Mouse (Mus musculus) urinary bladder, postnatal 14 days (tissue): Measurements from ENCODE around the gene Pvalb.

Experiments used
- DNase-seq: peaks from one replicate; pipeline ENCODE4 v3.0.0; 2021; ENCODE audit warnings: low spot score

Pvalb gene

DNA sequence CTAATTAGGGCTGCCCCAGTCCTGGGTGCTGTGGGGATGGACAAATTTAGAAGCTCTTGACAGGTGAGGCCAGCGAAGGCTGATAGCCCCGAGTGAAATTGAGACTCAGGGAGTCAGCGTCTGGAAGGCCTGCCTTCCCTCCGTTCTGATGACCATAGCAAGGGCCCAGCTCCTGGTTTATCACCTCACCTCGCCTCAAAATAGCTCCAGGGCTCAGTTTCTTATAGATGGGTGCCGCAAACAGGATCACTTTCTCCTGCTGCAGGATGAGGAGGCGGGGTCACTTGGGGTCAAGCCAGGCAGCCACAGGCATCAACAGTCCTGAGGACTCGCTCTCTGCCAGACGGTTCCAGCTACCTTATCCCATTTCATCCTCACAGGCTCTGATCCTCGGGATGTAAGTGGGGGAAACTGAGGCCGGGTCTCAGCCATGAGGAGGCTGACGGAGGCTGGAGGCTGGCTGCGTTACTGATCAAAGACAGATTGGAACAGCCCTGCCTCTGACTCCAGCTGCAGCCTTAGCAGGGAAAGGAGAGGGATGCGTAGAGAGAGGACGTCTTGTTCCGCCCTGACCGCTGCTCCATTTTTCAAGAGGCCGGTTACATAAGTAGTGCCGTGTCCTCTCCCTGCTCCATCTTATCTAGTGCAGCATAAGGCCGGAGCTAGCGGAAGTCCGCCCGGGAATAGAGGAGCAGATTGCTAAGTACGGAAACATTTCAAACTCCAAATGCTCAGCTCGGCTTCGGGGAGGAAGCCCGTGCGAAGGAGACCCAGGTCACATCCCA, 10.9 kb downstream of the Pvalb start:
- DNase-seq, result no peak

DNA sequence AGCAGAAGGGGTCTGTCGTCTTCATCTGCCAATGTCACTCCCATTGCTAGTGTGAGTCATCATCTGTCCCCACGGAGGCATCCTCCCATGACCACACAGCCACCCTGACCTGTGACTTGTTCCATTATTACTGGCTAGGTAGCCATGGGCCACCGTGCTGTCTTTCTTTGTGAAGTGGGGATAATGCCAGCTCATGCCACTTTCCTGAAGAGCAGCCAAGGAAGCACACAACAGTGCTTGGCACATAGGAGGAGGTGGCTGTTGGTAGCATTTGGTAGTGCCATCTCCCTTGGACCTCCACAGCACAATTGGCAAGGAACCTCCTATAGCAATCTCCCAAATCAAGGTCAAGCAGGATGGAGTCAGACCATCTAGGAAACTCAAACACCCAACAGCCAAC, 11.9 kb downstream of the Pvalb start:
- DNase-seq, result no peak

DNA sequence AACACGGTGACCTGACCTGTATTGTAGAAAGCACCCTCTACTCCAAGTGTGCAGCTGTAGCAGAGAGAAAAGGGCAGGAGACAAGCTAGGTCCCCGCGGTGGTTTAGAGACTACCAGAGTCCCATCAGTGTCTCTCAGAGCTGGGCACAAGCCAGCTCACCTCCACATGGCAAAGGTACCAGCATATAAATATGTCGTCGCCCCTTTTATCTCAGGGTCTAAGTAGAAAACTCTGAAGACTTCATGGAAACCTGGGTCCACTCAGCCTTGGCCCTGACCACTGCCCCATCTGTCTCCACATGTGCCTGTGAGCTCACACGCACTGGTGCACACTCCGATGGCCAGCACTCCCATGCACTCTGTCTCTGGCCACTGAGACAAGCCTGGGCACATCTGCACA, 16.6 kb downstream of the Pvalb start:
- DNase-seq, result no peak

GRCm38 (mm10) chr15:78188546-78188945, 17.7 kb downstream of the Pvalb start:
- no peak for DNase-seq

DNA sequence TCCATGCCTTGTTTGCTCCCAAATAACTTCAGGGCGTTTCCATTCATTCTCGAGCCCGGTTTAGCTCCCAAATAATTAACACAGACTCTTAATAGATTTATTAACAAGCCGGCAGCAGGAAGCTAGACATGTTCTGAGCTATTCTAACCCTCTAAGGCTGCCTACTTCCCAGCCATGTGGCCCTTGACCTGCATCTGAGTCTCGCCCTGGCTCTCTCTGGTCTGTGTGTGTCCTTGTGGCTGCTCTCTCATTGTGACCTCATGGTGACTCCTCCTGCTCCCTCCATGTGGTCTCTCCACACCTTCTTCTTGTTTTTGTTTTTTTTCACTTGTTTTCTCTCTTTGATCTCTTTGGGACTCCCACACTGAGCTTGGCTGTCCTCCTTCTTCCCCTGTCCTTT, 19.3 kb downstream of the Pvalb start:
- no peak for DNase-seq

- no peak for DNase-seq
Observed at GRCm38 (mm10) chr15:78185609-78186008, 20.6 kb downstream of the Pvalb start.

DNA sequence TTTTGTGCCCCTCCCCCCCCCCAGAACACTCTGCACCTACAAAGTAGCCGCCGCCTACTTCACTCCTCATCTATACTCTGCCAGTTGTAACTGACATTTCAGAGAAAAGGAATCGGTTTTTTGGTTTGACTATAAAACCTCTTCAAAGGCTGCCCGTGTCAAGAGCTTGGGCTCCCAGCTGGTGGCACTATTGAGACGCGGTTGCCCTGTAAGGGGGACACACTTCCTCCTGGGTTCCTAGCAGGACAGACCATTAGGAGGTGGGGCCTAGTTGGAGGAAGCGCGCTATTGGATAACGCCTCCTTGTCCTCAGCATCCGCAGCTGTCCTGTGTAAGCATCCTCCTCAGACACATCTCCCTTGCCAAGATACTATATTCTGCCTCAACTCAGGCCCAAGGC, 21.3 kb downstream of the Pvalb start:
- DNase-seq, result peak; percentile 8

GRCm38 (mm10) chr15:78181701-78182405, 24.3 kb downstream of the Pvalb start:
- no peak for DNase-seq

DNA sequence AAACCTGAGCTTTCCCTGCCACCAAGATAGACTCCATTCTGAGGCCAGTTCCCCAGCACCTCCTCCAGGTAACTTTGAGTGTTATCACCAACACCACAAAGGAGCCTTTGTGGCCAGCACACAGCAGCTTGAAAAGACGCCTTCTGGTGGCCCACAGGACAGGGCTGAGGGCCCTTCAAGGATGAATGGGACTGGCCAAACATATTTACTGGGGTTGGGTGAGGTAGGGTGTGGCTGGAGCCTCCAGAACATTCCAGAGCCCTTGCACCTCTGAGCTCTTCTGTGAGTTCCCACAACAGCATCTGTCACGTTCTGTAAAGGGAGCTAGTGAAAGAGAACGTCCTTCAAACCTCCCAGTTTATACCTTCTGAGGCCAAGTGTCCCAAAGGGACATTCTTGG, 26.4 kb downstream of the Pvalb start:
- DNase-seq, result no peak

- peak; percentile 74 for DNase-seq
Observed at GRCm38 (mm10) chr15:78178397-78178796, 27.8 kb downstream of the Pvalb start.

- no peak for DNase-seq
Observed at GRCm38 (mm10) chr15:78177257-78177656, 28.9 kb downstream of the Pvalb start.

DNA sequence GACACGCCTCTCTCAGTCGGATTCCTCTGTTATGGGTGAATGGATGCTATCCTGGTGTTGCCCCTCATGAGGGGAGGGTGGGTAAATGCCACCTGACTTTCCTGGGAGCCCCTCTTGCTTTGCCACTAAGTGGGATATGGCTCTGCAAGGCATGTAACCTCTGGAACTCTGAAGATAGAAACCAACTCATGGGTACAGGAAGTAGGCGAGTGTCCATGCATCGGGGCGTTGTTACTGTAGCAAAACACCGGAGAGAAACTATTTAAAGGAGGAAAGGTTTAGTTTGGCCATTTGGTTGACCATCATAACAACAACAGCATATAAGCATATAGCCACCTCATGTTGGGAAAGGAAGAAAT, 31.3 kb downstream of the Pvalb start:
- no peak for DNase-seq

GRCm38 (mm10) chr15:78173972-78174886, 32.0 kb downstream of the Pvalb start, which contains the start of gene Ift27:
TSS of gene Ift27 (minus strand) at chr15:78174107.
- DNase-seq, result peak; percentile 98

GRCm38 (mm10) chr15:78172899-78173817, 33.0 kb downstream of the Pvalb start:
- peak; percentile 8 for DNase-seq

DNA sequence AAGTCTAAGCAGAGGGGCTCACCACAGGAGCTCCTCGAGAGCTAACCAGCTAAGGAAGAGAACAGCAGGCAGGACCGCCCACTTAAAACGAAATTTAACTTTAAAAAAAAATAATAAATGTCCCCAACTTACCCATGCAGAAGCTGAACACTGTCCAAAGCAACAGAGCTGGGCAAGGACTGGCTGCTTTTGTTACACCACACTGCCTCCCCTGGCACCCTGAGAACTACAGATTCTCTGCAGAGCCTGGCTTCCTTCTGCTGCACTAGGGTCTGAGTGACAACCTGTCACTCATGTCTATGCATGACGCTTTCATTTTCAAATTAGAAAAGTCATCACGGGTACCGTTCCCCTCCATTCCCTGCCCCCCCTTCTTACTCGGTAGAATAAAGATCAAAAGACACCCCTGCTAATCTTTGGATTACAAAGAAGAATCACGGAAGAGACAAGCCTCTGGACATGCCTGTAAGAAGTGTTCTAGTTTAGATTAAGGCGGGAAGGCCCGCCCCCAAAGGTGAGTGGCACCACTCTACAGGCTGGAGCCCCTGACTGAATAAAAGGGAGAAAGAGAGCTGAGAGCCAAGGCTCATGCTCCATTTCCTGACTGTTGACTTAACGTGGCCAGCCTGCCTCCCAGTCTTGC, 33.8 kb downstream of the Pvalb start:
- no peak for DNase-seq

- no peak for DNase-seq
Observed at GRCm38 (mm10) chr15:78171651-78172050, 34.5 kb downstream of the Pvalb start.

DNA sequence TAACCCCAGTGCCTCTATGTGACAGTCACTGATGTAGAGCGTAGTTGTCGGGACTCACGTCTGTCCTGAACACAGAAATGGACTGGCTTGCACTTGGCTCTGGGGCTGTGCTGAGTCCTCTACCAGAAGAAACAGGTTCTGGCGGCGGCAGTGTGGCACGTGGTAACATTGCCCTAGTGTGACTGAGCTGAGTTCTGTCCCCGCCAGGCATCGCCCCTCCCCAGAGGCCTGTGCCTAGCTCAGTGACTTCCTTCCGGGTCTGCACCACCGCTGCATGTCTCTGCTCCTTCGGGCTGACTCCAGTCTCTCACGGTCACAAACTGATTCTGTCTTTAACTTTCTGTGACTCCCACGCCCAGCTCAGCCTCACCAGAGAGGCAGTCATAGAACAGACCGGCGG, 35.5 kb downstream of the Pvalb start:
- no peak for DNase-seq

DNA sequence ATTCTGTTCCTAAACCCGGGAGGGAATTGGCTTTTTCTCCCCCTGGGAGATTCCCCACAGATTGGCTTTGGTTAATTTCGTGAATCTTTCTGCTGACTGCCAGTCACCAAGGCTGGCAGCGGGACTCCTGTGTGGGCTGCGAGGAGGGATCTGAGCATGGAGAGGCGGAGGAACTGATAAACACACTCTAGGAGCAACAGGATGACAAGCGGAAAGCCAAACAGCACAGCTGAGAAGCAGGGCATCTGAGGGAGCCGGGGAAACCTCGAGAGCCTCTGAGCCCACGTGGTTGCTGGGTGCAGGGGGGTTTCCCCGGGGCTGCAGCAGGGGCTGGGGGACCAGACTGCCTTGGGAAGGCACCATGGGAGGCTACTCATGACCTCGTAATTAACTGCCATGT, 36.6 kb downstream of the Pvalb start:
- DNase-seq, result no peak

DNA sequence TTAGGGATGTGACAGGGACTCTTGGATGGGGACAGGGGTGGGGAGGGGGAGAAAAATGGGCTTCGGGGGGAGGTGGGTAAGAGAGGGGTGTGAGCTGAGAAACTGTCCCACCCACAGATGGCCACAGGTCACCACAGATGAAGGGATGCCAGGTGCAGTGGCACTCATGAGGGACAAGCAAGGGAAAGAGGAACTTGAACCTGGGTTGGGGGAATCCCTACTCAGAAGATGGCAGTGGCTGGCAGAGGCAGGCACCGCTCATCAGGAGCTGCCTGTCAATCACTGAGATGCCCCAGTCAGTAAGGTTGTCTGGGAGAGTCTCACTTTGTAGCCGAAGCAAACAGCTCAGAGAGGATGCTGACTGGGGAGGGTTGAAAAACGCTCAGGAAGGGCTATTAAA, 40.9 kb downstream of the Pvalb start:
- no peak for DNase-seq

DNA sequence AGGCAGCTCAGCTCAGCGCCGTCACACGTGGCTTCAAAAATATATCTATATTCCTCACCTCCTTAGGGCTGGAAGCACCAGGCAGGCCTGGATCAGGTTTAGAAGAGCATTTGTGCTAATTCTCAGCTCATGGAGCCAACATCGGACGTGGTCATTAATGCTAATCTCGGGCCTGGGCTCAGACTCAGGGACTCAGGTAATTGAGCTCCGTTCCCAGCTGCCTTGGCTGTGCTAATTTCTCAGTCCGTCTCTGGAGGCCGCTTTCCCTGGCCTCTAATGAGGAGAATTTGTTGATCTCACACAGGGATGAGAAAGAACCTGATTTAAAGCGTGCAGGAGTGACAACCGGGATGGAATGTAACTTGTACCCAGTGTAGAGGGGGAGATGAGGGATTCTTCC, 41.7 kb downstream of the Pvalb start:
- DNase-seq, result no peak

GRCm38 (mm10) chr15:78161946-78162345, 44.3 kb downstream of the Pvalb start:
- no peak for DNase-seq
